Mouse (Mus musculus) lung, postnatal 0 days (tissue): ENCODE measurements around the gene Trio.

Source experiments
- CTCF ChIP-seq: IDR thresholded peaks from 2 replicates; pipeline ENCODE4 v1.5.1; 2016; ENCODE audit warnings: antibody characterized with exemption, mild to moderate bottlenecking
- EP300 ChIP-seq: IDR thresholded peaks from 2 replicates; pipeline ENCODE4 v1.6.1; 2016; ENCODE audit warnings: antibody characterized with exemption, mild to moderate bottlenecking, control low read depth

DNA sequence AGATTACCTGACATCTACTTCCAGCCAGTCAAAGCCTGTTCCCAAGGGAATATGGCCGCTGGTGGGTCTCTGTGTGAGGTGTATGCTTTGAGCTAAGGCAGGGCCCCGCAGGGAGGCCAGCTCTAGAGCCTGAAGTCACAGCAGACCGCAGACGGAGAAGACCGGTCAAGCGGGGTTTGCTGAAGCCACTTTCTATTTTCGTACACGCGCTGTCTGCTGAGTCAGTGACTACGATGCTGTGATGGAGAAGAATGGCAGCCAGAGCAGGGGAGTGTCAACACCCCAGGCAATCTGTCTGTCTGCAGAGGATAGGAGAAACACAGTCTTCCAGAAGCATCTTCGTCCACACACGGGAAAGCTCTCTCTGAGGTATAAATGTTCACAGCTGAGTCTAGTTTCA lies 223.4 kb downstream of the Trio start:
- TF ChIP-seq CTCF = no peak
- no peak for TF ChIP-seq EP300
